Mouse (Mus musculus) skeletal muscle tissue, postnatal 0 days (tissue): ENCODE results near the gene 1190002N15Rik. TPM values are rescaled to one million over a fixed set of nuclear protein-coding genes. Genes with fewer than 3 reads are reported as not detected.

Source experiments
- polyA plus RNA-seq: library from polyadenylated mRNA; unstranded; fragments of >200 nt; fragmentation: Nextera tagmentation; extraction: Ambion mirVana; gene quantifications from 2 replicates; pipeline ENCODE4 v1.2.1, GENCODE M21; 2015

Gene 1190002N15Rik
- 10.6 and 12.0 TPM in 2 replicates for polyA plus RNA-seq

GRCm38 (mm10) chr9:94537970-94538822, at the start of gene 1190002N15Rik:
1190002N15Rik (minus strand) TSS chr9:94538081.

Other genes starting within 250 kb of the 1190002N15Rik start
- gene Slc9a9, start 131.8 kb upstream of the 1190002N15Rik start, polyA plus RNA-seq = 3.6 and 5.5 TPM in 2 replicates